Mouse (Mus musculus): ENCODE results near the gene Fsd2. TPM values are rescaled to one million over a fixed set of nuclear protein-coding genes. Genes with fewer than 3 reads are reported as not detected.

Gene Fsd2
- 0.04 and 0.05 TPM in 2 replicates for polyA plus RNA-seq (2015; fragmentation: Nextera tagmentation; extraction: Ambion mirVana)

- 63% methylated on average over 9 of the region's 9 CpGs for WGBS
- Histone ChIP-seq H3K4me2 (ENCODE audit: low read length) (no peak within 1 kb of the TSS), H3K4me1 (replicated peaks; ENCODE audit: insufficient read depth, low read length) (no peaks in the 10 kb centered on the region), H3K27ac (no peak within 1 kb of the TSS), H3K36me3 (ENCODE audit: insufficient read depth, low read length) (no peaks in the 10 kb centered on the region), H3K9ac (ENCODE audit: low read depth, low read length) (no peak within 1 kb of the TSS), H3K9me3 (replicated peaks; ENCODE audit: low read length) (no peaks in the 10 kb centered on the region), H3K27me3 (ENCODE audit: insufficient read depth, low read length) (no peaks in the 10 kb centered on the region), H3K4me3 (replicated peaks; ENCODE audit: low read depth, low read length) (no peak within 1 kb of the TSS)
- ATAC-seq (replicated peaks; ENCODE audit: low FRiP score, low read depth) (no peak), DNase-seq (ENCODE audit: low spot score) (no peak)
- TF ChIP-seq CTCF (IDR thresholded peaks at IDR 0.05; ENCODE audit: low read depth) = no peak
Measured at GRCm38 (mm10) chr7:81566892-81567291, at the start of gene Fsd2. Gene Fsd2 (minus strand): TSS chr7:81566944.

DNA sequence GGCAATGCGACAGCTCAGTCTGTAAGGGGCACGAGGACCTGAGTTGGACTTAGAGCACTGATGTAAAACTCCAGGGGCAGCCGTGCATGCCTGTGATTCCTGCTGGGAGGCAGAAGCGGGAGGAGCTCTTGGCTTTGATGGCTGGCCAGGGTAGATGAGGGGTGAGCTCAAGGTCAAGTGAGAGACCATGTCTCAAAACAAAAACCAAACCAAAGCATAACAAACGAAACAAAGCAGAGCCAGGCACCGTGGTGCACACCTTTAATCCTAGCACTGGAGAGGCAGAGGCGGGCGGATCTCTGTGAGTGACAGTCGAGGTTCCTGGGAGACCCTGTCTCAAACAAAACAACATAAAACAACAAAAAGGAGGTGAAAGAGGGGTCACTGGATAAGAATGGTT, 48.3 kb upstream of the Fsd2 start:
- Histone ChIP-seq H3K27me3 (ENCODE audit: insufficient read depth, low read length) (no peaks in the 10 kb centered on the region), H3K9me3 (replicated peaks; ENCODE audit: low read length) (no peaks in the 10 kb centered on the region), H3K4me1 (replicated peaks; ENCODE audit: insufficient read depth, low read length) (no peaks in the 10 kb centered on the region), H3K36me3 (ENCODE audit: insufficient read depth, low read length) (no peaks in the 10 kb centered on the region), H3K4me2 (ENCODE audit: low read length) (no peak overlapping the region), H3K9ac (ENCODE audit: low read depth, low read length) (no peak overlapping the region), H3K4me3 (replicated peaks; ENCODE audit: low read depth, low read length) (no peak overlapping the region), H3K27ac (no peak overlapping the region)
- ATAC-seq (replicated peaks; ENCODE audit: low FRiP score, low read depth) (no peak), DNase-seq (ENCODE audit: low spot score) (no peak)
- WGBS = 63% methylated on average over 8 of the region's 9 CpGs
- no peak for TF ChIP-seq CTCF (IDR thresholded peaks at IDR 0.05; ENCODE audit: low read depth)

GRCm38 (mm10) chr7:81612856-81613635, 46.3 kb upstream of the Fsd2 start:
- no peak for TF ChIP-seq CTCF (IDR thresholded peaks at IDR 0.05; ENCODE audit: low read depth)
- ATAC-seq (replicated peaks; ENCODE audit: low FRiP score, low read depth) (no peak), DNase-seq (ENCODE audit: low spot score) (no peak)
- Histone ChIP-seq H3K4me2 (ENCODE audit: low read length) (no peak overlapping the region), H3K9ac (ENCODE audit: low read depth, low read length) (no peak overlapping the region), H3K4me1 (replicated peaks; ENCODE audit: insufficient read depth, low read length) (no peaks in the 10 kb centered on the region), H3K27me3 (ENCODE audit: insufficient read depth, low read length) (no peaks in the 10 kb centered on the region), H3K27ac (no peak overlapping the region), H3K9me3 (replicated peaks; ENCODE audit: low read length) (no peaks in the 10 kb centered on the region), H3K4me3 (replicated peaks; ENCODE audit: low read depth, low read length) (no peak overlapping the region), H3K36me3 (ENCODE audit: insufficient read depth, low read length) (no peaks in the 10 kb centered on the region)
- WGBS = 81% methylated on average over 13 of the region's 13 CpGs

DNA sequence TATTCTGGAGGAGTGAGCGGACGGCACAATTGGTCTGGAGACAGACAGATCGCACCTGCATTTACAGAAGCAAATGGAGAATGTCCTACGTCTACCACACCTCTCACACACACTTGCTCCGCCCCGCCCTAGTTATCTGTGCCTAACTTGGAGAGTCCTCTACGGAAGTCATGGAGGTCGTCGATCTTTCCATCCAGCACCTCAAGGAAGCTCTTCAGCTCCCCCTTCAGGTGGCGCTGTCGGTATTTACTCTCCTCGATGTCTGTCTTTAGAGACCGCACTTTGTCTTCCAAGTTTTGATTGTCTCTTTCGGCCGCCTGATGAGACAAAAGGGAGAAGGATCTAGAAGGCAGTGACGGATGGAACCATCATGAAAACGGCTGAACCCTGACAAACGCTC, 43.4 kb upstream of the Fsd2 start:
- H3K9ac ChIP-seq (ENCODE audit: low read depth, low read length) = no peak overlapping the region
- H3K27ac ChIP-seq = no peak overlapping the region
- H3K4me3 ChIP-seq (replicated peaks; ENCODE audit: low read depth, low read length) = no peak overlapping the region
- no peaks in the 10 kb centered on the region for H3K4me1 ChIP-seq (replicated peaks; ENCODE audit: insufficient read depth, low read length)
- TF ChIP-seq CTCF (IDR thresholded peaks at IDR 0.05; ENCODE audit: low read depth) = peak; percentile 49; the same call in 1 of the 2 replicates
- no peaks in the 10 kb centered on the region for H3K36me3 ChIP-seq (ENCODE audit: insufficient read depth, low read length)
- no peaks in the 10 kb centered on the region for H3K9me3 ChIP-seq (replicated peaks; ENCODE audit: low read length)
- ATAC-seq (replicated peaks; ENCODE audit: low FRiP score, low read depth) (no peak), DNase-seq (ENCODE audit: low spot score) (peak; percentile 19)
- no peak overlapping the region for H3K4me2 ChIP-seq (ENCODE audit: low read length)
- WGBS = 66% methylated on average over 18 of the region's 18 CpGs
- H3K27me3 ChIP-seq (ENCODE audit: insufficient read depth, low read length) = no peaks in the 10 kb centered on the region

DNA sequence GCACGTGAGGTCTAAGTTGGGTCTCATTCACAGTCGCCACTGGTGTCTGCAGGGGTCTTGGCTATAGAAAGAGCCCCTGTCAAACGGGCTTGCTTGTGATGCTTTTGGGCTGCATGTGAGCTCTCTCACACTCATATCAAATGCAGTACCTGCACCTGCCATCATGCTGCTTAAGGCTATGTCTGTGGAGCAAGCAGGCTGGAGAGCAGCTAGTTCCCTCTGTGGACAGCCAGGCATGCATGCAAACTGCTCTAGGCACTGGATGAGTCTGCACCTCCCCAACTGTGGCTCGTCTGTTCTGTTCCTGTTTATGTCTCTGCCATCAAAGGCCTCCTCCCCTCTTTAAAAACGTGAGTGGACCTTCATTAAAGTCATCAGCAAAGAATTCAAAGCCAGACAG, 39.7 kb upstream of the Fsd2 start:
- no peaks in the 10 kb centered on the region for H3K9me3 ChIP-seq (replicated peaks; ENCODE audit: low read length)
- no peak overlapping the region for H3K9ac ChIP-seq (ENCODE audit: low read depth, low read length)
- no peaks in the 10 kb centered on the region for H3K4me1 ChIP-seq (replicated peaks; ENCODE audit: insufficient read depth, low read length)
- H3K36me3 ChIP-seq (ENCODE audit: insufficient read depth, low read length) = no peaks in the 10 kb centered on the region
- H3K27ac ChIP-seq = no peak overlapping the region
- no peaks in the 10 kb centered on the region for H3K27me3 ChIP-seq (ENCODE audit: insufficient read depth, low read length)
- no peak for TF ChIP-seq CTCF (IDR thresholded peaks at IDR 0.05; ENCODE audit: low read depth)
- 48% methylated on average over 5 of the region's 5 CpGs for WGBS
- no peak for ATAC-seq (replicated peaks; ENCODE audit: low FRiP score, low read depth)
- H3K4me2 ChIP-seq (ENCODE audit: low read length) = no peak overlapping the region
- no peak overlapping the region for H3K4me3 ChIP-seq (replicated peaks; ENCODE audit: low read depth, low read length)
- no peak for DNase-seq (ENCODE audit: low spot score)

DNA sequence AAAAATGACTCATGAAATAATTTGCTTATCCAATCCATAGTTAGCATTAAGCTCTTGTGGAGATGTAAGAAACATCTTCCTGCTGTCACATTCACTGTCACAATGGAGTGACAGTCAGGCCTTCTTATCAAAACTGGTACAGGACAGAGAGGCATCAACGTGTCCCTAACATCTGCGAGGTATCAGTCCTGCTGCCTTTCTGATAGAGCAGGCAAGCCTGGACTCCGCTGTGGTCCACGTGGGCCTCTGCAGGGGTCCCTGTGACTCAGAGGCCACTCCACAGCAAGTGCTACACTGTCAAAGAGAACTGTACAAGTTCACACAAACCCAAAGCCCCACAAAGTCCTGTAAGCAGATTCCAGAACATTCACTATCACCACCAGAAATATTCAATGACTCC, 38.7 kb upstream of the Fsd2 start:
- WGBS = 72% methylated on average over 4 of the region's 4 CpGs
- no peaks in the 10 kb centered on the region for H3K9me3 ChIP-seq (replicated peaks; ENCODE audit: low read length)
- no peak for ATAC-seq (replicated peaks; ENCODE audit: low FRiP score, low read depth)
- H3K27me3 ChIP-seq (ENCODE audit: insufficient read depth, low read length) = no peaks in the 10 kb centered on the region
- H3K9ac ChIP-seq (ENCODE audit: low read depth, low read length) = no peak overlapping the region
- no peak overlapping the region for H3K4me3 ChIP-seq (replicated peaks; ENCODE audit: low read depth, low read length)
- no peak for TF ChIP-seq CTCF (IDR thresholded peaks at IDR 0.05; ENCODE audit: low read depth)
- no peaks in the 10 kb centered on the region for H3K36me3 ChIP-seq (ENCODE audit: insufficient read depth, low read length)
- no peaks in the 10 kb centered on the region for H3K4me1 ChIP-seq (replicated peaks; ENCODE audit: insufficient read depth, low read length)
- no peak overlapping the region for H3K27ac ChIP-seq
- H3K4me2 ChIP-seq (ENCODE audit: low read length) = no peak overlapping the region
- no peak for DNase-seq (ENCODE audit: low spot score)
